Mouse (Mus musculus) forebrain, embryonic 12.5 days (tissue): ENCODE measurements around the gene Bcl11a. TPM values are rescaled to one million over a fixed set of nuclear protein-coding genes. Genes with fewer than 3 reads are reported as not detected.

Source experiments
- ATAC-seq: fragments of 200-750 bp; cut with Nextera tagmentation; 2 replicates; pipeline ENCODE4 v1.8.0; 2017; ENCODE audit warnings: moderate TSS enrichment; ENCODE audit not compliant: low FRiP score
- H3K27ac ChIP-seq: fragments of 300-500 bp; sonication (generic); 2 replicates; pipeline ENCODE4 v1.5.1; 2016; ENCODE audit warnings: mild to moderate bottlenecking
- H3K27me3 ChIP-seq: fragments of 300-500 bp; sonication (generic); 2 replicates; pipeline ENCODE4 v1.6.1; 2016; ENCODE audit warnings: mild to moderate bottlenecking
- H3K36me3 ChIP-seq: fragments of 300-500 bp; sonication (generic); replicated peaks from 2 replicates; pipeline ENCODE4 v1.6.1; 2016; ENCODE audit warnings: mild to moderate bottlenecking
- H3K4me1 ChIP-seq: fragments of 300-500 bp; sonication (generic); 2 replicates; pipeline ENCODE4 v1.6.1; 2016
- H3K4me2 ChIP-seq: fragments of 300-500 bp; sonication (generic); 2 replicates; pipeline ENCODE4 v1.6.1; 2016; ENCODE audit warnings: mild to moderate bottlenecking, moderate library complexity
- H3K4me3 ChIP-seq: fragments of 300-500 bp; sonication (generic); replicated peaks from 2 replicates; pipeline ENCODE4 v1.5.1; 2016; ENCODE audit warnings: mild to moderate bottlenecking
- H3K9ac ChIP-seq: fragments of 300-500 bp; sonication (generic); 2 replicates; pipeline ENCODE4 v1.6.1; 2016; ENCODE audit warnings: mild to moderate bottlenecking
- H3K9me3 ChIP-seq: fragments of 300-500 bp; sonication (generic); 2 replicates; pipeline ENCODE4 v1.6.1; 2016
- WGBS: fragments of 180-500 bp; shearing (Covaris S2); methylation state at CpG from one replicate; pipeline ENCODE4 v1.1.7; 2016; 5-methylcytosine and 5-hydroxymethylcytosine counted together
- polyA plus RNA-seq: library from polyadenylated mRNA; unstranded; fragments of >200 nt; fragmentation: Nextera tagmentation; extraction: Ambion mirVana; gene quantifications from 2 replicates; pipeline ENCODE4 v1.2.1, GENCODE M21; 2016

The Bcl11a gene
- polyA plus RNA-seq, 1 experiment from 2014 or later = 130 TPM

DNA sequence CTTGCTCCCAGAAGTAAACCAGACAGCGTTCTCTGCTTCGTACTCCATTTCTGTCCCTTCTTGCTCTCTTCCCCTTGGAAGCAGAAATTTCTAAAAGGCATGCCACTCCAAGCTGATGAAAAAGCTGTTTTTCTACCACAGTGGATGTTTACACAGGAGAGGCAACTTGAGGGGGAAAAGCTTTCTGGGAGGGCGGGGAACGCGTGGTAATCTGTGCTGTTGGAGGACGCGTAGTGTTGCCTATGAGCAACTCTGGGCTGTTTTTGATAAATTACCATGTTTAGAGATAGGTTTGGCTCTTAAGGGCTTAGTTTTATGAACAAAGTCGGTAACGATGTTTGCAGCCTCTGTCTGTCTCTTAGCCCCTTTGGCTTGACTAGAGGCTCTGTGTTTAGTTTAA is 17.4 kb downstream of the Bcl11a start:
- peaks cover 89% of the 10 kb centered on the region for H3K4me1 ChIP-seq
- no peaks in the 10 kb centered on the region for H3K27me3 ChIP-seq
- 28% methylated on average over 9 of the region's 9 CpGs for WGBS
- no peaks in the 10 kb centered on the region for H3K9me3 ChIP-seq
- H3K4me2 ChIP-seq = peak overlapping the region; percentile 43
- peak overlapping the region; percentile 90 for H3K27ac ChIP-seq
- H3K9ac ChIP-seq = peak overlapping the region; percentile 22; the same call in 1 of the 2 replicates
- H3K4me3 ChIP-seq = 0 out of 2 replicates have a peak overlapping the region, but pooled peaks have one; percentile 10
- H3K36me3 ChIP-seq = peaks cover 9% of the 10 kb centered on the region
- peak; percentile 36; the same call in 1 of the 2 replicates for ATAC-seq

DNA sequence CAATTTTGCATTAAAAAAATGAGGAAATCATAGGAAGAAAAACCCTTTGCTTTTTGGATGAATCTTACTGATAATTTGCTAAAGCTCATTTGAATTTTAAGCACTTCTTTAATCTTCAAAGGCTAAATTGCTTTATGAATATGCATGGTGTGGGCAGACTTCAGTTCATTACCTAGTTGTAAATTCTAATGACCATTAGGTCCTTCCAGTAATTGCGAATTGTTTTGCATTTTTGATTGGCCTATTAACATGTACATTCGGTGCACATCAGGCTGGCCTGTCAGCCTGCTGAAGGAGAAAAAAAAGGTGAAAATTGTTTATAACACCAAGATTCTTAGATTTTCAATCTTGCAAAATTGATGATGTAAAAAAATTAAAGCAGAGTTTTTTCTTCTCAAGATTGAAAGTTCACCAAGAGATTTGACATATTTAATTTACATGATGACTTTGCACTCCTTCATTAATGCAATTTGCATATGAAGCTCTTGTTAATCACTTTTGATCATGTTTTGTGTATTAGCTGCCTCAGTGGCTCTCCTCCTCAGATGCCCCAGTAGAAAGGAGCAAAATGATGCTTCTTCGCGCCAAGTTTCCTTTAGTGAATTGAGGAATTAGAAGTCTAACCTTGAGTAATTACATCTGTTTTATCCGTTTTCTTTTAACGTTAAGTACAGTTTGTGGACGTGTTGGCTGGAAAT is 17.9 kb downstream of the Bcl11a start:
- peak; percentile 72; the same call in 1 of the 2 replicates for ATAC-seq
- Histone ChIP-seq H3K9me3 (no peaks in the 10 kb centered on the region), H3K4me1 (peaks cover 90% of the 10 kb centered on the region), H3K9ac (peak overlapping the region; percentile 12; the same call in 1 of the 2 replicates), H3K4me3 (no peak overlapping the region), H3K36me3 (peaks cover 6% of the 10 kb centered on the region; the same call in 1 of the 2 replicates), H3K27ac (peak overlapping the region; percentile 91), H3K4me2 (peak overlapping the region; percentile 46), H3K27me3 (no peaks in the 10 kb centered on the region)
- 34% methylated on average over 7 of the region's 7 CpGs for WGBS

DNA sequence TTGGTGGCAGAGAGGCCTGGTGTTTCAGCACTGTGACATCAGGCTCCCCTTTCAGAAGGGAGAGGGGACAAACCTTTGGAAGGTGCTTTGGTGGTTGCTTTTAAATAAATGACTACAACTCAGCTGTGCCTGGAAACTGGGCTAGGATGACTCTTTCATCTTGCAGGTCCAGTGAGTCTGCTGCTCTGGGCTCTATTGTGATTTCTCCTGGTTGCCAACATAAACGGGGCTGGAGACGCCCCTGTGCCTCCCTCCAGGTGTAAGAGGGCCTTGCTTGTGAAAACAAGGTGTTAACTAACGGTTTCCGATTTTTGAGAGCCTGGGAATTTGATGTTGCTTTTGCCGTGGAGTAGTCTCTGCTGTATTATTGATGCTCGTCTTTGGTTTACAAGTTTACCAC is 18.6 kb downstream of the Bcl11a start:
- Histone ChIP-seq H3K27ac (peak overlapping the region; percentile 91), H3K27me3 (no peaks in the 10 kb centered on the region), H3K4me3 (0 out of 2 replicates have a peak overlapping the region, but pooled peaks have one; percentile 7), H3K9ac (peak overlapping the region; percentile 29; the same call in 1 of the 2 replicates), H3K4me2 (peak overlapping the region; percentile 46), H3K36me3 (peaks cover 7% of the 10 kb centered on the region; the same call in 1 of the 2 replicates), H3K9me3 (no peaks in the 10 kb centered on the region), H3K4me1 (peaks cover 91% of the 10 kb centered on the region)
- ATAC-seq = no peak
- WGBS = 30% methylated on average over 6 of the region's 6 CpGs

GRCm38 (mm10) chr11:24097026-24097425 is 19.2 kb downstream of the Bcl11a start:
- Histone ChIP-seq H3K4me1 (peaks cover 92% of the 10 kb centered on the region), H3K4me3 (no peak overlapping the region), H3K27ac (peak overlapping the region; percentile 91), H3K27me3 (no peaks in the 10 kb centered on the region), H3K9me3 (no peaks in the 10 kb centered on the region), H3K36me3 (peaks cover 11% of the 10 kb centered on the region; the same call in 1 of the 2 replicates), H3K4me2 (peak overlapping the region; percentile 46), H3K9ac (peak overlapping the region; percentile 29; the same call in 1 of the 2 replicates)
- no peak for ATAC-seq
- WGBS = 23% methylated on average over 6 of the region's 6 CpGs

- no peak overlapping the region for H3K4me3 ChIP-seq
- H3K9me3 ChIP-seq = no peaks in the 10 kb centered on the region
- 0 out of 2 replicates have a peak overlapping the region, but pooled peaks have one; percentile 13 for H3K4me2 ChIP-seq
- 63% methylated on average over 5 of the region's 5 CpGs for WGBS
- 0 out of 2 replicates have a peak, but pooled peaks cover 9% of the 10 kb centered on the region for H3K36me3 ChIP-seq
- H3K27ac ChIP-seq = no peak overlapping the region
- H3K9ac ChIP-seq = no peak overlapping the region
- H3K4me1 ChIP-seq = peaks cover 92% of the 10 kb centered on the region
- no peaks in the 10 kb centered on the region for H3K27me3 ChIP-seq
- no peak for ATAC-seq
Observed at GRCm38 (mm10) chr11:24098069-24098468, 20.2 kb downstream of the Bcl11a start.

DNA sequence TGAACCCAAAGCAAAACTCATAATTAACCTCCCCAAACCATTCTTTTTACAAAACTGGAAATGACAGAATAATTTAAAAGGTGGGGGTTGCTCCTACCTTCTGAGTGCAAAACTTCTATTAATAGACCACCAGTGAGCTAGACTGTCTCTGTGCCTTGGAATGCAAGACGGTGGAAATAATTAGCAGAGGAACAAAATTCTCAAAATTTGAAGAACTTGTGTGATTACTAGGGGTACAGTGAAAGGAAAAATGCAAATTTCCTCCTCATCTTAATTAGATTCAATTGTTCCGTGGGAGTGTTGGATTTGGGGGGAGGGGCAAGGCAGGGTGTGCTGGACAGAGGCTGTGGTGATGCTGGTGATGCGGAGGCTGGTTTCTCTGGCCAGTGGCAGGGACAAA is 20.8 kb downstream of the Bcl11a start:
- Histone ChIP-seq H3K4me2 (peak overlapping the region; percentile 37), H3K27ac (peak overlapping the region; percentile 76), H3K4me1 (peaks cover 93% of the 10 kb centered on the region), H3K9me3 (no peaks in the 10 kb centered on the region), H3K4me3 (no peak overlapping the region), H3K9ac (no peak overlapping the region), H3K27me3 (no peaks in the 10 kb centered on the region), H3K36me3 (0 out of 2 replicates have a peak, but pooled peaks cover 9% of the 10 kb centered on the region)
- ATAC-seq = 0 out of 2 replicates have a peak, but pooled peaks have one; percentile 24
- WGBS = 14% methylated on average over 3 of the region's 3 CpGs

- H3K4me1 ChIP-seq = peaks cover 92% of the 10 kb centered on the region
- no peaks in the 10 kb centered on the region for H3K9me3 ChIP-seq
- 0 out of 2 replicates have a peak, but pooled peaks have one; percentile 1 for ATAC-seq
- WGBS = 76% methylated on average over 10 of the region's 10 CpGs
- no peaks in the 10 kb centered on the region for H3K27me3 ChIP-seq
- peak overlapping the region; percentile 37 for H3K4me2 ChIP-seq
- H3K36me3 ChIP-seq = 0 out of 2 replicates have a peak, but pooled peaks cover 9% of the 10 kb centered on the region
- no peak overlapping the region for H3K9ac ChIP-seq
- H3K4me3 ChIP-seq = no peak overlapping the region
- H3K27ac ChIP-seq = peak overlapping the region; percentile 76
Observed at GRCm38 (mm10) chr11:24099215-24099614, 21.4 kb downstream of the Bcl11a start.

DNA sequence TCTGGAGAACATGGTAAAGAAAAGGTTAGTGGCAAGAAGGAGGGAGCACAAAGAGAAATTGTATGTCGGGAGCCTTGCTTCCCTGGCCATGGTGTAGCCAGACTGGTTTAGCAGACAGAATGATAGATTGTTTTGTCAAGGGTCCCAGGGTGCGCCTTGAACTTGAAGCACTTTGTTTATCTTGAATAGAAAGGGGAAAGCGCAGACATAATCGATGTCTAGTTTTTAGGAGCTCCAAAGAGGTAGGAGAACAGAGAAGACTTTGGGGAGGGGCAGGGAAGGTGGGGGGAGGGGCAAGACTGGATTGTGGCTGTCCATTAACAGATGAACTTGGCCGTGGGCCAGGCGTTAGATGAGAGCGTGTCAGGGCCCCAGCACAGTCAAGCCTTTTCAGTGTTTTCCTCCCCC is 22.0 kb downstream of the Bcl11a start:
- H3K4me2 ChIP-seq = peak overlapping the region; percentile 37
- 0 out of 2 replicates have a peak, but pooled peaks cover 9% of the 10 kb centered on the region for H3K36me3 ChIP-seq
- 0 out of 2 replicates have a peak overlapping the region, but pooled peaks have one; percentile 1 for H3K4me3 ChIP-seq
- peak overlapping the region; percentile 29; the same call in 1 of the 2 replicates for H3K9ac ChIP-seq
- no peaks in the 10 kb centered on the region for H3K9me3 ChIP-seq
- H3K27me3 ChIP-seq = no peaks in the 10 kb centered on the region
- WGBS = 12% methylated on average over 7 of the region's 7 CpGs
- peak; percentile 52 for ATAC-seq
- peak overlapping the region; percentile 76 for H3K27ac ChIP-seq
- peaks cover 88% of the 10 kb centered on the region for H3K4me1 ChIP-seq

- 0 out of 2 replicates have a peak, but pooled peaks cover 9% of the 10 kb centered on the region for H3K36me3 ChIP-seq
- H3K27me3 ChIP-seq = no peaks in the 10 kb centered on the region
- H3K27ac ChIP-seq = peak overlapping the region; percentile 76
- H3K4me2 ChIP-seq = peak overlapping the region; percentile 37
- H3K4me1 ChIP-seq = peaks cover 82% of the 10 kb centered on the region
- H3K4me3 ChIP-seq = no peak overlapping the region
- H3K9me3 ChIP-seq = no peaks in the 10 kb centered on the region
- 58% methylated on average over 4 of the region's 4 CpGs for whole genome bisulfite sequencing
- H3K9ac ChIP-seq = peak overlapping the region; percentile 29; the same call in 1 of the 2 replicates
- ATAC-seq = peak; percentile 36; the same call in 1 of the 2 replicates
Observed at GRCm38 (mm10) chr11:24100449-24101070, 22.7 kb downstream of the Bcl11a start.

DNA sequence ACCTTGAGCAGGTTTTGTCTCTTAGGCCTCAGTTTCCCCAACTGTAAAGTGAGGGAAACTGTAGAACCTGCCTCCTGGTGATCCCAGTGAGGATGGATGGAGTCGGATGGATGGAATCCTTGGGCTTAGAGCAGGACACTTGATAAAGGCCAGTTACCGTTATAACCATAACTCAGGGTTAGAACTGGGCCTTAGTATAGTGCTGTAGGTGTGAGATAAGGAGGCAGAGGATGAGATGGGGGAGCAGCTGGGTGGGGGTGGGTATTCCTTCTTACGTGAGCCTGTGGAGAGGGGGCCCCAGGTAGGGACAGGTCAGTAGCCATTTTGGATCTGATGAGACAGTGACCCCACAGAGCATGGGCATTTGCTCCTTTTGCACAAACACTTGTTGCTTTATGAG is 23.8 kb downstream of the Bcl11a start:
- no peak overlapping the region for H3K27ac ChIP-seq
- H3K4me1 ChIP-seq = peaks cover 76% of the 10 kb centered on the region
- H3K36me3 ChIP-seq = peaks cover 12% of the 10 kb centered on the region; the same call in 1 of the 2 replicates
- no peak overlapping the region for H3K9ac ChIP-seq
- H3K4me2 ChIP-seq = no peak overlapping the region
- H3K9me3 ChIP-seq = no peaks in the 10 kb centered on the region
- no peak for ATAC-seq
- no peaks in the 10 kb centered on the region for H3K27me3 ChIP-seq
- no peak overlapping the region for H3K4me3 ChIP-seq
- WGBS = 87% methylated on average over 3 of the region's 3 CpGs

- Histone ChIP-seq H3K9ac (no peak overlapping the region), H3K4me2 (no peak overlapping the region), H3K27ac (no peak overlapping the region; the same call in 1 of the 2 replicates), H3K4me3 (no peak overlapping the region), H3K27me3 (no peaks in the 10 kb centered on the region), H3K36me3 (peaks cover 12% of the 10 kb centered on the region; the same call in 1 of the 2 replicates), H3K9me3 (no peaks in the 10 kb centered on the region), H3K4me1 (peaks cover 71% of the 10 kb centered on the region)
- WGBS = 83% methylated on average over 2 of the region's 2 CpGs
- ATAC-seq = no peak
Observed at GRCm38 (mm10) chr11:24102372-24102771, 24.5 kb downstream of the Bcl11a start.
